Mouse (Mus musculus) G1E (cell line): ENCODE data around the gene Trpv5. TPM values are rescaled to one million over a fixed set of nuclear protein-coding genes. Genes with fewer than 3 reads are reported as not detected.

Experiments used
- ATAC-seq: 2 replicates; pipeline ENCODE4 v1.8.0; 2016; ENCODE audit warnings: mild to moderate bottlenecking; ENCODE audit not compliant: insufficient number of reproducible peaks, poor library complexity, low FRiP score, severe bottlenecking; ENCODE audit errors: extremely low read depth
- DNase-seq: peaks from one replicate; pipeline ENCODE4 v3.0.0; 2012; ENCODE audit warnings: low spot score
- H3K27me3 ChIP-seq: 2 replicates; pipeline ENCODE4 v1.6.1; 2012; ENCODE audit warnings: mild to moderate bottlenecking, low read length, inconsistent platforms; ENCODE audit not compliant: insufficient read depth
- H3K36me3 ChIP-seq: replicated peaks from 2 replicates; pipeline ENCODE3; 2012; ENCODE audit warnings: mild to moderate bottlenecking, inconsistent platforms
- H3K4me1 ChIP-seq: 2 replicates; pipeline ENCODE4 v1.6.1; 2012; ENCODE audit warnings: low read depth, low read length, inconsistent platforms, mixed read lengths; ENCODE audit not compliant: insufficient read depth
- H3K4me3 ChIP-seq: 2 replicates; pipeline ENCODE4 v1.5.1; 2012; ENCODE audit warnings: low read depth, mild to moderate bottlenecking, inconsistent platforms, low read length, moderate library complexity, mixed read lengths
- H3K9me3 ChIP-seq: replicated peaks from 2 replicates; pipeline ENCODE4 v1.6.1; 2012; ENCODE audit warnings: inconsistent platforms
- CTCF ChIP-seq: IDR thresholded peaks from 2 replicates; pipeline ENCODE4 v1.5.1; 2012; ENCODE audit warnings: low read depth, low read length, inconsistent platforms, mixed read lengths
- GATA1 ChIP-seq: IDR thresholded peaks from 2 replicates; pipeline ENCODE4 v1.6.1; 2012; ENCODE audit warnings: borderline replicate concordance, low read length, inconsistent platforms, mixed read lengths
- GATA2 ChIP-seq: IDR thresholded peaks from 2 replicates; pipeline ENCODE4 v1.6.1; 2012; ENCODE audit warnings: low read depth, low read length, inconsistent platforms, borderline replicate concordance
- POLR2AphosphoS5 ChIP-seq: IDR thresholded peaks from 2 replicates; pipeline ENCODE4 v1.6.1; 2012; ENCODE audit warnings: low read depth, low read length, inconsistent platforms; ENCODE audit not compliant: insufficient replicate concordance
- TAL1 ChIP-seq: conservative IDR thresholded peaks from 2 replicates; pipeline ENCODE4 v1.6.1; 2012; ENCODE audit warnings: low read depth, low read length, inconsistent platforms, mixed read lengths
- polyA plus RNA-seq: library from polyadenylated mRNA; stranded (reverse); fragments of >175 nt; gene quantifications from 2 replicates; pipeline ENCODE4 v1.2.3, GENCODE M21; 2012
- total RNA-seq, 2 experiments: library from RNA; stranded (forward) in 1 of 2; stranded (reverse) in 1 of 2; fragments of 200-1000 nt in 1 of 2; fragments of >200 nt in 1 of 2; fragmentation: Nextera tagmentation in 1 of 2; gene quantifications; 2 replicates each; pipeline ENCODE4 v1.2.3; 2014 to 2017

Trpv5 gene
- total and polyA plus RNA-seq, 3 experiments, result 0.16 TPM; not detected in 2

- DNase-seq (peak; percentile 70), ATAC-seq (peak; percentile 80)
- H3K9me3 ChIP-seq, result no peaks in the 10 kb centered on the region
- H3K4me1 ChIP-seq, result peaks cover 20% of the 10 kb centered on the region
- TF ChIP-seq CTCF (no peak), GATA2 (no peak), TAL1 (no peak), GATA1 (no peak), POLR2AphosphoS5 (no peak)
- H3K36me3 ChIP-seq, result no peaks in the 10 kb centered on the region
- peak within 1 kb of the TSS; percentile 74 for H3K4me3 ChIP-seq
- peaks cover 36% of the 10 kb centered on the region for H3K27me3 ChIP-seq
Observed at GRCm38 (mm10) chr6:41605061-41605793, 75.3 kb downstream of the Trpv5 start, which contains the start of gene Ephb6. Gene Ephb6 (plus strand): TSS chr6:41605482.

GRCm38 (mm10) chr6:41604401-41605050 lies 76.0 kb downstream of the Trpv5 start:
- no peaks in the 10 kb centered on the region for H3K9me3 ChIP-seq
- peak overlapping the region; percentile 74 for H3K4me3 ChIP-seq
- peaks cover 39% of the 10 kb centered on the region for H3K27me3 ChIP-seq
- DNase-seq (peak; percentile 18), ATAC-seq (peak; percentile 62)
- H3K36me3 ChIP-seq, result no peaks in the 10 kb centered on the region
- peaks cover 20% of the 10 kb centered on the region for H3K4me1 ChIP-seq
- TF ChIP-seq GATA2 (no peak), CTCF (0 out of 2 replicates have a peak, but pooled peaks have one; percentile 6)

Other genes starting within 250 kb of the Trpv5 start
- not detected in 2 replicates for gene Gm10334, start 234.6 kb downstream of the Trpv5 start, total RNA-seq (2014; fragmentation: Nextera tagmentation)
- gene Gm10334, start 234.6 kb downstream of the Trpv5 start, total RNA-seq (2017), result not detected in 2 replicates
- gene Gm10334, start 234.6 kb downstream of the Trpv5 start, polyA plus RNA-seq, result not detected in 2 replicates
- not detected in 2 replicates for gene Prss1, start 221.8 kb downstream of the Trpv5 start, total RNA-seq (2014; fragmentation: Nextera tagmentation)
- not detected in 2 replicates for gene Prss1, start 221.8 kb downstream of the Trpv5 start, total RNA-seq (2017)
- gene Prss1, start 221.8 kb downstream of the Trpv5 start, polyA plus RNA-seq, result not detected in 2 replicates
- not detected in 2 replicates for gene Prss2, start 159.0 kb downstream of the Trpv5 start, total RNA-seq (2014; fragmentation: Nextera tagmentation)
- gene Prss2, start 159.0 kb downstream of the Trpv5 start, total RNA-seq (2017), result not detected in 2 replicates
- not detected in 2 replicates for gene Prss2, start 159.0 kb downstream of the Trpv5 start, polyA plus RNA-seq
- gene Ephb6, start 75.3 kb downstream of the Trpv5 start, total RNA-seq (2014; fragmentation: Nextera tagmentation), result not detected in 2 replicates
- gene Ephb6, start 75.3 kb downstream of the Trpv5 start, total RNA-seq (2017), result 1.2 and 1.7 TPM in 2 replicates
- gene Ephb6, start 75.3 kb downstream of the Trpv5 start, polyA plus RNA-seq, result 0.12 and 0.46 TPM in 2 replicates
- gene Trpv6, start 44.4 kb downstream of the Trpv5 start, total RNA-seq (2014; fragmentation: Nextera tagmentation), result not detected in 2 replicates
- gene Trpv6, start 44.4 kb downstream of the Trpv5 start, total RNA-seq (2017), result 0.05 and 0.12 TPM in 2 replicates
- not detected in 2 replicates for gene Trpv6, start 44.4 kb downstream of the Trpv5 start, polyA plus RNA-seq
- not detected in 2 replicates for gene Llcfc1, start 3.7 kb upstream of the Trpv5 start, total RNA-seq (2014; fragmentation: Nextera tagmentation)
- not detected in 2 replicates for gene Llcfc1, start 3.7 kb upstream of the Trpv5 start, total RNA-seq (2017)
- gene Llcfc1, start 3.7 kb upstream of the Trpv5 start, polyA plus RNA-seq, result not detected in 2 replicates
- gene Kel, start 23.6 kb upstream of the Trpv5 start, total RNA-seq (2014; fragmentation: Nextera tagmentation), result 26.4 and 152 TPM in 2 replicates
- 14.7 and 16.5 TPM in 2 replicates for gene Kel, start 23.6 kb upstream of the Trpv5 start, total RNA-seq (2017)
- gene Kel, start 23.6 kb upstream of the Trpv5 start, polyA plus RNA-seq, result 1.1 and 1.6 TPM in 2 replicates
- not detected in 2 replicates for gene Olfr459, start 94.4 kb upstream of the Trpv5 start, total RNA-seq (2014; fragmentation: Nextera tagmentation)
- 0.05 TPM in 1 of 2 replicates, not detected in the other for gene Olfr459, start 94.4 kb upstream of the Trpv5 start, total RNA-seq (2017)
- not detected in 2 replicates for gene Olfr459, start 94.4 kb upstream of the Trpv5 start, polyA plus RNA-seq
- not detected in 2 replicates for gene Pip, start 166.8 kb upstream of the Trpv5 start, total RNA-seq (2014; fragmentation: Nextera tagmentation)
- 0.11 TPM in 1 of 2 replicates, not detected in the other for gene Pip, start 166.8 kb upstream of the Trpv5 start, total RNA-seq (2017)
- not detected in 2 replicates for gene Pip, start 166.8 kb upstream of the Trpv5 start, polyA plus RNA-seq
- not detected in 2 replicates for gene Sval2, start 172.2 kb upstream of the Trpv5 start, total RNA-seq (2014; fragmentation: Nextera tagmentation)
- not detected in 2 replicates for gene Sval2, start 172.2 kb upstream of the Trpv5 start, total RNA-seq (2017)
- gene Sval2, start 172.2 kb upstream of the Trpv5 start, polyA plus RNA-seq, result not detected in 2 replicates